Mouse (Mus musculus) kidney, embryonic 14.5 days (tissue): ENCODE measurements around the gene Arl8b. TPM values are rescaled to one million over a fixed set of nuclear protein-coding genes. Genes with fewer than 3 reads are reported as not detected.

Experiments used
- ATAC-seq: fragments of 200-750 bp; cut with Nextera tagmentation; 2 replicates; pipeline ENCODE4 v1.8.0; 2017; ENCODE audit warnings: moderate number of reproducible peaks, mild to moderate bottlenecking, moderate TSS enrichment, moderate library complexity; ENCODE audit not compliant: low FRiP score, low TSS enrichment
- H3K27ac ChIP-seq: fragments of 300-500 bp; sonication (generic); 2 replicates; pipeline ENCODE4 v1.5.1; 2014; ENCODE audit warnings: low read depth, mild to moderate bottlenecking, low read length, moderate library complexity, mixed read lengths
- H3K27me3 ChIP-seq: fragments of 300-500 bp; sonication (generic); 2 replicates; pipeline ENCODE4 v1.6.1; 2014; ENCODE audit warnings: mild to moderate bottlenecking, low read length; ENCODE audit not compliant: control insufficient read depth, insufficient read depth
- H3K36me3 ChIP-seq: fragments of 300-500 bp; sonication (generic); 2 replicates; pipeline ENCODE4 v1.6.1; 2014; ENCODE audit warnings: low read length, mixed read lengths; ENCODE audit not compliant: control insufficient read depth, insufficient read depth
- H3K4me1 ChIP-seq: fragments of 300-500 bp; sonication (generic); 2 replicates; pipeline ENCODE4 v1.6.1; 2014; ENCODE audit warnings: low read length, mixed read lengths; ENCODE audit not compliant: control insufficient read depth, insufficient read depth
- H3K4me2 ChIP-seq: fragments of 300-500 bp; sonication (generic); replicated peaks from 2 replicates; pipeline ENCODE4 v1.6.1; 2014; ENCODE audit warnings: low read depth, mild to moderate bottlenecking, low read length
- H3K4me3 ChIP-seq: fragments of 300-500 bp; sonication (generic); 2 replicates; pipeline ENCODE4 v1.5.1; 2014; ENCODE audit warnings: mild to moderate bottlenecking, low read length
- H3K9ac ChIP-seq: fragments of 300-500 bp; sonication (generic); 2 replicates; pipeline ENCODE4 v1.6.1; 2014; ENCODE audit warnings: low read depth, mild to moderate bottlenecking, low read length, moderate library complexity
- H3K9me3 ChIP-seq: fragments of 300-500 bp; sonication (generic); 2 replicates; pipeline ENCODE4 v1.6.1; 2016; ENCODE audit warnings: low read length; ENCODE audit not compliant: control insufficient read depth
- WGBS: fragments of 180-500 bp; shearing (Covaris S2); extraction: QIAGEN DNeasy Blood & Tissue Kit; methylation state at CpG from one replicate; pipeline ENCODE4 v1.1.7; 2014; 5-methylcytosine and 5-hydroxymethylcytosine counted together
- polyA plus RNA-seq: library from polyadenylated mRNA; unstranded; fragments of >200 nt; fragmentation: Nextera tagmentation; extraction: Ambion mirVana; gene quantifications from 2 replicates; pipeline ENCODE4 v1.2.1, GENCODE M21; 2014

Arl8b gene
- polyA plus RNA-seq, 1 experiment from 2014 or later: 83.3 TPM

GRCm38 (mm10) chr6:108835765-108836691, 53.1 kb downstream of the Arl8b start:
- ATAC-seq: no peak; the same call in 1 of the 2 replicates
- no peaks in the 10 kb centered on the region for H3K9me3 ChIP-seq
- no peak overlapping the region for H3K27ac ChIP-seq
- peaks cover 18% of the 10 kb centered on the region for H3K36me3 ChIP-seq
- H3K4me3 ChIP-seq: no peak overlapping the region
- no peak overlapping the region for H3K9ac ChIP-seq
- H3K27me3 ChIP-seq: no peaks in the 10 kb centered on the region
- no peak overlapping the region for H3K4me2 ChIP-seq
- H3K4me1 ChIP-seq: no peaks in the 10 kb centered on the region
- 79% methylated on average over 16 of the region's 16 CpGs for WGBS

- Histone ChIP-seq H3K27me3 (no peaks in the 10 kb centered on the region), H3K4me1 (no peaks in the 10 kb centered on the region), H3K4me3 (no peak overlapping the region), H3K9me3 (no peaks in the 10 kb centered on the region), H3K9ac (no peak overlapping the region), H3K27ac (no peak overlapping the region), H3K4me2 (no peak overlapping the region), H3K36me3 (peaks cover 18% of the 10 kb centered on the region)
- 75% methylated on average over 4 of the region's 4 CpGs for WGBS
- no peak for ATAC-seq
Observed at GRCm38 (mm10) chr6:108837081-108837480, 54.2 kb downstream of the Arl8b start.

DNA sequence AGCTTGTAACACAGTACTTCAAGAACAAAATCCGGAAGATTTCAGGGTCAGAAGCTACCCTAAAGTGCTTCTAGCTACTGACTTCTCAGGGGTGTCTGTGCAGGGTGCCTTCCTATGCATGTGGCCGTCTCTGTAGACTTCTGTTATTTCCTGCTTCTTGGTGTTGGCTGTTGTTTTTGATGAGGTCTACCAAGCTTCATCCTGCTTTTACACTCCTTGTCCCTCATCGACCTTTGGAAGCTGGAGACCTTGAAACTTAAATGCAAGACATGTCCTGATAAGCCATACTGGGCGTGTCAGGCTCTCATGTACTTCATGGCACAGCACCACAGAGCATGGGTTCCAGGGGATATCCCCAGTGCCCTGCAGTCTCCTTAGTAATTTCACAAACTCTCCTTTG, 55.1 kb downstream of the Arl8b start:
- Histone ChIP-seq H3K9ac (no peak overlapping the region), H3K4me3 (no peak overlapping the region), H3K4me2 (no peak overlapping the region), H3K36me3 (peaks cover 19% of the 10 kb centered on the region), H3K4me1 (no peaks in the 10 kb centered on the region), H3K27ac (no peak overlapping the region), H3K9me3 (no peaks in the 10 kb centered on the region), H3K27me3 (no peaks in the 10 kb centered on the region)
- no peak for ATAC-seq
- WGBS: 91% methylated on average over 4 of the region's 4 CpGs

- no peaks in the 10 kb centered on the region for H3K27me3 ChIP-seq
- no peak overlapping the region for H3K27ac ChIP-seq
- no peaks in the 10 kb centered on the region for H3K9me3 ChIP-seq
- no peak overlapping the region for H3K4me2 ChIP-seq
- H3K4me3 ChIP-seq: no peak overlapping the region
- 86% methylated on average over 4 of the region's 4 CpGs for WGBS
- no peak for ATAC-seq
- no peak overlapping the region for H3K9ac ChIP-seq
- H3K36me3 ChIP-seq: peaks cover 29% of the 10 kb centered on the region
- no peaks in the 10 kb centered on the region for H3K4me1 ChIP-seq
Observed at GRCm38 (mm10) chr6:108839432-108839831, 56.5 kb downstream of the Arl8b start.

GRCm38 (mm10) chr6:108840861-108841640, 58.2 kb downstream of the Arl8b start:
- 93% methylated on average over 8 of the region's 8 CpGs for WGBS
- H3K36me3 ChIP-seq: peaks cover 38% of the 10 kb centered on the region
- H3K27ac ChIP-seq: no peak overlapping the region
- no peaks in the 10 kb centered on the region for H3K27me3 ChIP-seq
- no peaks in the 10 kb centered on the region for H3K4me1 ChIP-seq
- no peak for ATAC-seq
- no peak overlapping the region for H3K9ac ChIP-seq
- H3K4me2 ChIP-seq: no peak overlapping the region
- H3K9me3 ChIP-seq: no peaks in the 10 kb centered on the region
- H3K4me3 ChIP-seq: no peak overlapping the region

DNA sequence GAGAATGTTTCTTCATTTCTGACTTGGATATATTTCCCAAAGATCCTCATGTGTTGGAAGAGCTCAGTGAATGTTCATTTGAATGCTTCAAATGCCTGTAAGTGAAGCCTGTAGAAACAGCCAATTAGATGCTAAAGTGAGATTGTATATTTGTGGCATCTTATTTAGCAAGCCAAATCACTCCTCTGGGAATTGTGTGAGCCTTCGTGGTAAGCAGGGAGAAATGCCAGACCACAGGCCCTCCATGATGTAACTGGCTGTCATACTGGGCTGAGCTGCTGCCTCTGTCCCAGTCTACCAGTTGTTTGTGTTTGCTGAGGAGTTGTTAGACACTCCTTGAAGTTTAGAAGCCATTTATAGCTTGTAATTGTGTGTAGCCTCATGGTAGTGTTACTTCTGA, 60.8 kb downstream of the Arl8b start:
- Histone ChIP-seq H3K4me3 (no peak overlapping the region), H3K4me1 (no peaks in the 10 kb centered on the region), H3K9ac (no peak overlapping the region), H3K27me3 (no peaks in the 10 kb centered on the region), H3K4me2 (no peak overlapping the region), H3K27ac (no peak overlapping the region), H3K9me3 (no peaks in the 10 kb centered on the region), H3K36me3 (peaks cover 31% of the 10 kb centered on the region)
- 82% methylated on average over 1 of the region's 1 CpGs for WGBS
- ATAC-seq: no peak

DNA sequence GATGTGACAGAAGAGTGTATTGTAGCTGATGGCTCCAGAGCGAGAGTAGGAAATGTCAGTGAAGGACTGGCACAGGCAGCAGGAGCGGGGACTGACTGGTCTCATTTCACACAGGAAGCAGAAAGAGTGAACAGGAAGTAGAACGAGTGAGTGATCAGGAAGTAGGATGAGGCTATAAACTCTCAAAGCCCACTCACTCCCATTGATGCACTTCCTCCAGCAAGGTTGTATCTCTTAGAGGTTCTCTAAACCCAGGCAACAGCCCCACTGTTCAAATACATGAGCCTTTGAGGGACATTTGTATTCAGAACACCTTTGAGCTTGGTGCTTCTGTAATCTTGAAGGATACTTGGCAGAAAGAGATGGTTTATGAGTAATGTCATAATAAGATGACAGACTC, 61.2 kb downstream of the Arl8b start:
- Histone ChIP-seq H3K4me2 (no peak overlapping the region), H3K36me3 (peaks cover 31% of the 10 kb centered on the region), H3K4me3 (no peak overlapping the region), H3K27ac (no peak overlapping the region), H3K27me3 (no peaks in the 10 kb centered on the region), H3K9ac (no peak overlapping the region), H3K9me3 (no peaks in the 10 kb centered on the region), H3K4me1 (no peaks in the 10 kb centered on the region)
- 77% methylated on average over 3 of the region's 3 CpGs for WGBS
- no peak for ATAC-seq

GRCm38 (mm10) chr6:108844771-108845170, 61.9 kb downstream of the Arl8b start:
- H3K27me3 ChIP-seq: no peaks in the 10 kb centered on the region
- H3K4me3 ChIP-seq: no peak overlapping the region
- no peaks in the 10 kb centered on the region for H3K4me1 ChIP-seq
- no peak overlapping the region for H3K27ac ChIP-seq
- 92% methylated on average over 7 of the region's 7 CpGs for WGBS
- H3K9me3 ChIP-seq: no peaks in the 10 kb centered on the region
- no peak for ATAC-seq
- no peak overlapping the region for H3K9ac ChIP-seq
- peaks cover 27% of the 10 kb centered on the region for H3K36me3 ChIP-seq
- no peak overlapping the region for H3K4me2 ChIP-seq
